Mouse (Mus musculus) bone marrow macrophage, adult 2 months (primary cell): ENCODE measurements around the gene Gucy2g.

Experiments used
- CTCF ChIP-seq: IDR thresholded peaks from 2 replicates; pipeline ENCODE4 v1.5.1; 2012; ENCODE audit warnings: low read depth, mild to moderate bottlenecking, low read length, moderate library complexity
- POLR2A ChIP-seq: IDR thresholded peaks from 2 replicates; pipeline ENCODE4 v1.6.1; 2012; ENCODE audit warnings: mild to moderate bottlenecking, low read depth, low read length, borderline replicate concordance

- TF ChIP-seq CTCF: no peak
- TF ChIP-seq POLR2A: no peak
Observed at GRCm38 (mm10) chr19:55165954-55166353, 75.1 kb downstream of the Gucy2g start.
